Mouse (Mus musculus): Measurements from ENCODE around the gene Gdpd2. TPM values are rescaled to one million over a fixed set of nuclear protein-coding genes. Genes with fewer than 3 reads are reported as not detected.
A peak's percentile ranks its signal among the peaks of the same experiment; 100 is the strongest.

The Gdpd2 gene
- 12.8 and 14.5 TPM in 2 replicates for polyA plus RNA-seq (2016; fragmentation: Nextera tagmentation; extraction: Ambion mirVana)

- peak; percentile 72 for ATAC-seq (ENCODE audit: low FRiP score, low read depth)
- peak within 1 kb of the TSS; percentile 33 for H3K4me3 ChIP-seq
- no peaks in the 10 kb centered on the region for H3K9me3 ChIP-seq
- H3K36me3 ChIP-seq: 0 out of 2 replicates have a peak, but pooled peaks cover 10% of the 10 kb centered on the region
- 21% methylated on average over 8 of the region's 8 CpGs for WGBS
- H3K27ac ChIP-seq (replicated peaks): peak within 1 kb of the TSS; percentile 80
- peak within 1 kb of the TSS; percentile 52 for H3K4me2 ChIP-seq (replicated peaks)
- peaks cover 33% of the 10 kb centered on the region for H3K27me3 ChIP-seq
- H3K4me1 ChIP-seq: peaks cover 18% of the 10 kb centered on the region
- peak within 1 kb of the TSS; percentile 25 for H3K9ac ChIP-seq (replicated peaks)
Observed at GRCm38 (mm10) chrX:100729665-100730188, at the start of gene Gdpd2. TSS of gene Gdpd2 (plus strand) at chrX:100729873.

GRCm38 (mm10) chrX:100686527-100686926 lies 43.1 kb upstream of the Gdpd2 start:
- WGBS: 82% methylated on average over 3 of the region's 3 CpGs
- Histone ChIP-seq H3K4me3 (no peak overlapping the region), H3K27ac (replicated peaks) (no peak overlapping the region), H3K36me3 (peaks cover 5% of the 10 kb centered on the region), H3K9me3 (no peaks in the 10 kb centered on the region), H3K4me1 (no peaks in the 10 kb centered on the region), H3K4me2 (replicated peaks) (no peak overlapping the region), H3K9ac (replicated peaks) (no peak overlapping the region), H3K27me3 (peaks cover 6% of the 10 kb centered on the region; the same call in 1 of the 2 replicates)
- ATAC-seq (ENCODE audit: low FRiP score, low read depth): no peak

GRCm38 (mm10) chrX:100687360-100688032 lies 42.2 kb upstream of the Gdpd2 start:
- H3K4me3 ChIP-seq: no peak overlapping the region
- WGBS: 89% methylated on average over 6 of the region's 6 CpGs
- H3K27me3 ChIP-seq: peaks cover 6% of the 10 kb centered on the region; the same call in 1 of the 2 replicates

GRCm38 (mm10) chrX:100688033-100688370 lies 41.7 kb upstream of the Gdpd2 start:
- Histone ChIP-seq H3K4me1 (no peaks in the 10 kb centered on the region), H3K4me2 (replicated peaks) (no peak overlapping the region), H3K9me3 (no peaks in the 10 kb centered on the region), H3K27ac (replicated peaks) (no peak overlapping the region), H3K4me3 (no peak overlapping the region), H3K9ac (replicated peaks) (no peak overlapping the region), H3K27me3 (peaks cover 6% of the 10 kb centered on the region; the same call in 1 of the 2 replicates), H3K36me3 (peaks cover 6% of the 10 kb centered on the region)
- ATAC-seq (ENCODE audit: low FRiP score, low read depth): no peak
- WGBS: 78% methylated on average over 5 of the region's 5 CpGs

More at GRCm38 (mm10) chrX:100687360-100688032, 42.2 kb upstream of the Gdpd2 start:
- Histone ChIP-seq H3K9ac (replicated peaks) (no peak overlapping the region), H3K4me2 (replicated peaks) (no peak overlapping the region), H3K36me3 (peaks cover 6% of the 10 kb centered on the region), H3K9me3 (no peaks in the 10 kb centered on the region), H3K27ac (replicated peaks) (no peak overlapping the region), H3K4me1 (no peaks in the 10 kb centered on the region)
- ATAC-seq (ENCODE audit: low FRiP score, low read depth): no peak

GRCm38 (mm10) chrX:100696776-100697175 lies 32.9 kb upstream of the Gdpd2 start:
- Histone ChIP-seq H3K9me3 (no peaks in the 10 kb centered on the region), H3K27me3 (peaks cover 3% of the 10 kb centered on the region; the same call in 1 of the 2 replicates), H3K4me3 (no peak overlapping the region), H3K4me2 (replicated peaks) (no peak overlapping the region), H3K9ac (replicated peaks) (no peak overlapping the region), H3K36me3 (0 out of 2 replicates have a peak, but pooled peaks cover 8% of the 10 kb centered on the region), H3K4me1 (no peaks in the 10 kb centered on the region), H3K27ac (replicated peaks) (no peak overlapping the region)
- ATAC-seq (ENCODE audit: low FRiP score, low read depth): no peak
- over 99% methylated on average over 4 of the region's 4 CpGs for WGBS

- H3K27ac ChIP-seq (replicated peaks): no peak overlapping the region
- no peak overlapping the region for H3K9ac ChIP-seq (replicated peaks)
- H3K27me3 ChIP-seq: no peaks in the 10 kb centered on the region
- H3K4me1 ChIP-seq: no peaks in the 10 kb centered on the region
- no peak for ATAC-seq (ENCODE audit: low FRiP score, low read depth)
- WGBS: 91% methylated on average over 6 of the region's 6 CpGs
- no peaks in the 10 kb centered on the region for H3K9me3 ChIP-seq
- no peaks in the 10 kb centered on the region for H3K36me3 ChIP-seq
- no peak overlapping the region for H3K4me3 ChIP-seq
- no peak overlapping the region for H3K4me2 ChIP-seq (replicated peaks)
Observed at GRCm38 (mm10) chrX:100708032-100708431, 21.6 kb upstream of the Gdpd2 start.

- H3K4me3 ChIP-seq: no peak overlapping the region
- H3K36me3 ChIP-seq: 0 out of 2 replicates have a peak, but pooled peaks cover 34% of the 10 kb centered on the region
- no peak overlapping the region for H3K9ac ChIP-seq (replicated peaks)
- ATAC-seq (ENCODE audit: low FRiP score, low read depth): no peak
- WGBS: 94% methylated on average over 6 of the region's 6 CpGs
- H3K4me1 ChIP-seq: no peaks in the 10 kb centered on the region
- H3K27me3 ChIP-seq: no peaks in the 10 kb centered on the region; the same call in 1 of the 2 replicates
- no peaks in the 10 kb centered on the region for H3K9me3 ChIP-seq
- no peak overlapping the region for H3K27ac ChIP-seq (replicated peaks)
- no peak overlapping the region for H3K4me2 ChIP-seq (replicated peaks)
Observed at GRCm38 (mm10) chrX:100716173-100716572, 13.5 kb upstream of the Gdpd2 start.

GRCm38 (mm10) chrX:100728947-100729346 lies 726 bp upstream of the Gdpd2 start:
- 32% methylated on average over 1 of the region's 1 CpGs for WGBS
- H3K27ac ChIP-seq (replicated peaks): peak overlapping the region; percentile 80
- no peak overlapping the region for H3K4me3 ChIP-seq
- H3K9me3 ChIP-seq: no peaks in the 10 kb centered on the region
- ATAC-seq (ENCODE audit: low FRiP score, low read depth): peak; percentile 60
- H3K4me1 ChIP-seq: peaks cover 18% of the 10 kb centered on the region
- H3K36me3 ChIP-seq: 0 out of 2 replicates have a peak, but pooled peaks cover 10% of the 10 kb centered on the region
- peaks cover 29% of the 10 kb centered on the region for H3K27me3 ChIP-seq
- H3K4me2 ChIP-seq (replicated peaks): 0 out of 2 replicates have a peak overlapping the region, but pooled peaks have one; percentile 52
- no peak overlapping the region for H3K9ac ChIP-seq (replicated peaks)

- Histone ChIP-seq H3K9ac (replicated peaks) (peak overlapping the region; percentile 25), H3K36me3 (0 out of 2 replicates have a peak, but pooled peaks cover 10% of the 10 kb centered on the region), H3K4me1 (peaks cover 18% of the 10 kb centered on the region), H3K9me3 (no peaks in the 10 kb centered on the region), H3K4me3 (peak overlapping the region; percentile 33), H3K27ac (replicated peaks) (peak overlapping the region; percentile 80), H3K4me2 (replicated peaks) (peak overlapping the region; percentile 52), H3K27me3 (peaks cover 32% of the 10 kb centered on the region)
- WGBS: 31% methylated on average over 8 of the region's 8 CpGs
- peak; percentile 48; the same call in 1 of the 2 replicates for ATAC-seq (ENCODE audit: low FRiP score, low read depth)
Observed at GRCm38 (mm10) chrX:100730266-100730665, 593 bp downstream of the Gdpd2 start.

GRCm38 (mm10) chrX:100734359-100734758 lies 4.7 kb downstream of the Gdpd2 start:
- H3K4me2 ChIP-seq (replicated peaks): no peak overlapping the region
- ATAC-seq (ENCODE audit: low FRiP score, low read depth): no peak
- no peaks in the 10 kb centered on the region for H3K9me3 ChIP-seq
- H3K36me3 ChIP-seq: no peaks in the 10 kb centered on the region
- H3K4me1 ChIP-seq: peaks cover 12% of the 10 kb centered on the region
- no peak overlapping the region for H3K27ac ChIP-seq (replicated peaks)
- WGBS: 88% methylated on average over 7 of the region's 7 CpGs
- H3K9ac ChIP-seq (replicated peaks): no peak overlapping the region
- peaks cover 33% of the 10 kb centered on the region for H3K27me3 ChIP-seq
- no peak overlapping the region for H3K4me3 ChIP-seq

GRCm38 (mm10) chrX:100738918-100739317 lies 9.2 kb downstream of the Gdpd2 start:
- H3K4me3 ChIP-seq: no peak overlapping the region
- H3K9me3 ChIP-seq: no peaks in the 10 kb centered on the region
- ATAC-seq (ENCODE audit: low FRiP score, low read depth): peak; percentile 69
- WGBS: 26% methylated on average over 14 of the region's 14 CpGs
- no peak overlapping the region for H3K27ac ChIP-seq (replicated peaks)
- no peak overlapping the region for H3K9ac ChIP-seq (replicated peaks)
- H3K4me1 ChIP-seq: peaks cover 4% of the 10 kb centered on the region; the same call in 1 of the 2 replicates
- no peaks in the 10 kb centered on the region for H3K36me3 ChIP-seq
- H3K4me2 ChIP-seq (replicated peaks): peak overlapping the region; percentile 44
- H3K27me3 ChIP-seq: peaks cover 22% of the 10 kb centered on the region

GRCm38 (mm10) chrX:100739443-100739842 lies 9.8 kb downstream of the Gdpd2 start:
- Histone ChIP-seq H3K27me3 (peaks cover 18% of the 10 kb centered on the region), H3K4me2 (replicated peaks) (peak overlapping the region; percentile 44), H3K9ac (replicated peaks) (no peak overlapping the region; the same call in 1 of the 2 replicates), H3K27ac (replicated peaks) (no peak overlapping the region), H3K36me3 (no peaks in the 10 kb centered on the region), H3K4me3 (peak overlapping the region; percentile 25), H3K4me1 (peaks cover 4% of the 10 kb centered on the region; the same call in 1 of the 2 replicates), H3K9me3 (no peaks in the 10 kb centered on the region)
- 33% methylated on average over 10 of the region's 10 CpGs for WGBS
- peak; percentile 59 for ATAC-seq (ENCODE audit: low FRiP score, low read depth)
